Mouse (Mus musculus): Measurements from ENCODE around the gene Def8.

Def8 gene

GRCm38 (mm10) chr8:123478456-123479218 is 55.3 kb downstream of the Def8 start:
- no peak for DNase-seq (ENCODE audit: extremely low read depth, low read depth)

- no peak for DNase-seq (ENCODE audit: extremely low read depth, low read depth)
Observed at GRCm38 (mm10) chr8:123482627-123483026, 59.3 kb downstream of the Def8 start.

- no peak for DNase-seq (ENCODE audit: extremely low read depth, low read depth)
Observed at GRCm38 (mm10) chr8:123491280-123492075, 68.2 kb downstream of the Def8 start.

GRCm38 (mm10) chr8:123492898-123493297 is 69.6 kb downstream of the Def8 start:
- DNase-seq (ENCODE audit: extremely low read depth, low read depth), result no peak

GRCm38 (mm10) chr8:123497699-123498098 is 74.4 kb downstream of the Def8 start:
- DNase-seq (ENCODE audit: extremely low read depth, low read depth), result no peak

GRCm38 (mm10) chr8:123498963-123499362 is 75.6 kb downstream of the Def8 start:
- no peak for DNase-seq (ENCODE audit: extremely low read depth, low read depth)

GRCm38 (mm10) chr8:123499556-123499955 is 76.2 kb downstream of the Def8 start:
- no peak for DNase-seq (ENCODE audit: extremely low read depth, low read depth)

GRCm38 (mm10) chr8:123502192-123502591 is 78.9 kb downstream of the Def8 start:
- no peak for DNase-seq (ENCODE audit: extremely low read depth, low read depth)

- no peak for DNase-seq (ENCODE audit: extremely low read depth, low read depth)
Observed at GRCm38 (mm10) chr8:123503801-123504467, 80.6 kb downstream of the Def8 start.

- no peak for DNase-seq (ENCODE audit: extremely low read depth, low read depth)
Observed at GRCm38 (mm10) chr8:123504591-123505195, 81.4 kb downstream of the Def8 start.

GRCm38 (mm10) chr8:123505267-123505666 is 81.9 kb downstream of the Def8 start:
- no peak for DNase-seq (ENCODE audit: extremely low read depth, low read depth)

- no peak for DNase-seq (ENCODE audit: extremely low read depth, low read depth)
Observed at GRCm38 (mm10) chr8:123505695-123506094, 82.4 kb downstream of the Def8 start.

- no peak for DNase-seq (ENCODE audit: extremely low read depth, low read depth)
Observed at GRCm38 (mm10) chr8:123507153-123507552, 83.8 kb downstream of the Def8 start.

GRCm38 (mm10) chr8:123510819-123511218 is 87.5 kb downstream of the Def8 start:
- DNase-seq (ENCODE audit: extremely low read depth, low read depth), result no peak

All from MEL-GATA-1-ER (cell line).